Mouse (Mus musculus) heart, postnatal 0 days (tissue): Measurements from ENCODE around the gene Dnm2.

Source experiments
- CTCF ChIP-seq: IDR thresholded peaks from 2 replicates; pipeline ENCODE4 v1.5.1; 2016; ENCODE audit warnings: antibody characterized with exemption, control low read depth, low read depth
- EP300 ChIP-seq: IDR thresholded peaks from 2 replicates; pipeline ENCODE4 v1.6.1; 2016; ENCODE audit warnings: antibody characterized with exemption, low read depth

- TF ChIP-seq CTCF = 0 out of 2 replicates have a peak, but pooled peaks have one; percentile 7
- no peak for TF ChIP-seq EP300
Observed at GRCm38 (mm10) chr9:21477707-21478106, 53.0 kb downstream of the Dnm2 start.
